Mouse (Mus musculus) layer of hippocampus, adult 2 months (tissue): Measurements from ENCODE around the gene Hoxc5. TPM values are rescaled to one million over a fixed set of nuclear protein-coding genes. Genes with fewer than 3 reads are reported as not detected.

ENCODE experiments used
- DNase-seq, 2 experiments: peaks; one replicate each; pipeline ENCODE4 v3.0.0; 2022; ENCODE audit warnings: low spot score in 2 of 2
- H3K27ac ChIP-seq: fragments of 200-600 bp; 2 replicates; pipeline ENCODE4 v1.8.1; 2022
- H3K4me3 ChIP-seq: fragments of 200-600 bp; 2 replicates; pipeline ENCODE4 v1.8.1; 2022; ENCODE audit warnings: mild to moderate bottlenecking
- CTCF ChIP-seq: fragments of 200-600 bp; conservative IDR thresholded peaks from 2 replicates; pipeline ENCODE4 v1.8.1; 2022; ENCODE audit warnings: antibody characterized with exemption, mild to moderate bottlenecking, moderate library complexity
- microRNA-seq, 2 experiments: library from miRNA; unstranded; fragments of <30 nt; microRNA quantifications; one replicate each; pipeline ENCODE4 v1.2.0; 2021
- total RNA-seq, 2 experiments: library from RNA; stranded (reverse); gene quantifications; 2 replicates each; pipeline ENCODE4 v1.2.3; 2021

Gene Hoxc5
- total RNA-seq, 2 experiments from 2014 or later, result not detected

DNA sequence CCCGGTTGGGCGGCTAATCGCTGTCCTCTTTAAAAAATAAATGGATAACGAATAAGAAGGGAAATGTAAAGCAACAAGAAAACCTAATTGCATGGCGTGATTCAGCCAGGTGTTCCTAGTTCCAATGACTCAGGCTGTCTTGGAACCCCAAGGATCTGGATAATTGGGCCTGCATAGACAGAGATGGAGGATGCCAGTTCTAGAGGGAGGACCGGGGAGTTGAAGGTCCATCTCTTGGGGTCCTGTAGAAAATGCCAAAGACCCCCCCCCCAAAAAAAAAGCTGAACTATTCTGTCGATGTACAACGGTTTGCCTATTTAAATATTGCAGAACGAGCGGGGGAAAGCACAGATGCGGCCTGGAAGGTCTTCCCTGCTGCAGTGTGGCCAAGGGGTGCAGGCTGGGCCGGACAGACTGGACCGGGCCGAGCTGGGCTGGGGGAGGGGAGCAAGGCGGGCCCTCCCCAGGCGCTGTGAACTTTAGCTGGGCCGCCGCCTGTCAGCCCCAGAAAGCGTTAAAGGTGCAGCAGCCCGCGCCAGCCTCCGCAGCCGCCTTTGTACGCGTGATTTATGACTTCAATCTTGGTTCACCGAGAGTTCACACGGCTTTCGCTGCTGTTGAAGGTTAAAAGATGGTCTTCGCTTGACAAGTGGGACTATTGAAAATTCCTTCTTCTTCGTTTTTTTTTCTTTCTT, 94.0 kb downstream of the Hoxc5 start:
- Histone ChIP-seq H3K27ac (no peak overlapping the region), H3K4me3 (no peak overlapping the region)
- no peak for DNase-seq
- no peak for TF ChIP-seq CTCF

DNA sequence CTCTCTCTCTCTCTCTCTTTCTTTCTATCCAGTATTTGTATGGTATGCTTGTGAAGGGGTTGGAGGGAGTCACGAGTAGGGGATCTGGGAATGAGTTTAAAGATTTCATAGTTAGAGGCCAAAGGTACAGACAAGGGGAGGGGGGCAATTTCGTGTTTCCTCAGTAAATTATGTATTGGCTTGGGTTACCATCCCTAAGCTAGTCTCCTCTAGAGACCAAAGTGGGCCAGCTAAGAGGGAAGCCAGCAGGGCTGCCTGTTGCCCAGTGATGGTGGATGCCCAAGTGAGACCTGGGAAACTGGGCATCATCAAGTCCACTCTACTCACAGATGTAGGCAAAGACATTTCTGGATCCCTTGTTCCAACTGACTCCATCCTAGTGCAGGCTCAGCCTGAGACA, 94.7 kb downstream of the Hoxc5 start:
- DNase-seq, result no peak
- Histone ChIP-seq H3K27ac (no peak overlapping the region), H3K4me3 (no peak overlapping the region)
- TF ChIP-seq CTCF, result no peak

DNA sequence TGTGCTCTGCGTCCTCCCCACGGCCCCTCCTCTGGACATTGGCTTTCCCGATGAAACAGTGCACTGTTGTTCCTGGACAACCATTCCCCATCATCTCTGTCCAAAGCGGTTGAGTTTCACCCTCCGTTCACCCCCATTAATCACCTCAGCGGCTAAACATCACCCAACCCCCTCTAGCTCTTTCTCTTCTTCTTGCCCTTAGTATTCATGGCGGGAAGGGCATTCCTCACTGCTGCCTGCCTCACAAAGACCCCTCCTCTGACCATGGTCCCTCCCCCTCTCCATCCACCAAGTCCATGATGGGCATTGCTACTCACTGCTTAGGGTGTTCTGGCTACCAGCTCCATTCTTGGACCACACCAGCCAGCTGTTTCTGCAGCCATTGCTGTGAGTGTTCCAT, 98.4 kb downstream of the Hoxc5 start:
- TF ChIP-seq CTCF, result no peak
- Histone ChIP-seq H3K27ac (no peak overlapping the region), H3K4me3 (no peak overlapping the region)
- DNase-seq, result no peak

Small RNAs within 50 kb of the gene (microRNA-seq; reads per million reads assigned to microRNA genes)
- gene Mir196a-2, result 0 to 0.32 reads per million in 2 experiments
- 0.55 to 1.6 reads per million in 2 experiments for gene Mir615

Other genes with a start within 250 kb of the Hoxc5 start
- 10 to 100 TPM; 95.4 to 96.9 TPM for gene Calcoco1, start 245.3 kb upstream of the Hoxc5 start, total RNA-seq
- not detected for gene Hoxc13, start 46.3 kb upstream of the Hoxc5 start, total RNA-seq
- gene Hoxc12, start 30.7 kb upstream of the Hoxc5 start, total RNA-seq, result not detected
- gene Hoxc11, start 13.0 kb upstream of the Hoxc5 start, total RNA-seq, result not detected
- gene Hoxc10, start 647 bp upstream of the Hoxc5 start, total RNA-seq, result not detected
- gene Hoxc9, start 9.0 kb downstream of the Hoxc5 start, total RNA-seq, result not detected
- gene Hoxc8, start 23.2 kb downstream of the Hoxc5 start, total RNA-seq, result not detected
- not detected for gene Hoxc6, start 30.8 kb downstream of the Hoxc5 start, total RNA-seq
- gene Hoxc4, start 51.5 kb downstream of the Hoxc5 start, total RNA-seq, result not detected
- 10 to 100 TPM; 17.9 to 18.2 TPM for gene Smug1, start 199.6 kb downstream of the Hoxc5 start, total RNA-seq